Mouse (Mus musculus): ENCODE results near the gene Slfn14. TPM values are rescaled to one million over a fixed set of nuclear protein-coding genes. Genes with fewer than 3 reads are reported as not detected.
A peak's percentile ranks its signal among the peaks of the same experiment; 100 is the strongest.

The Slfn14 gene
- total and polyA plus RNA-seq, 3 experiments = 0.04 to 0.19 TPM; not detected in 1

DNA sequence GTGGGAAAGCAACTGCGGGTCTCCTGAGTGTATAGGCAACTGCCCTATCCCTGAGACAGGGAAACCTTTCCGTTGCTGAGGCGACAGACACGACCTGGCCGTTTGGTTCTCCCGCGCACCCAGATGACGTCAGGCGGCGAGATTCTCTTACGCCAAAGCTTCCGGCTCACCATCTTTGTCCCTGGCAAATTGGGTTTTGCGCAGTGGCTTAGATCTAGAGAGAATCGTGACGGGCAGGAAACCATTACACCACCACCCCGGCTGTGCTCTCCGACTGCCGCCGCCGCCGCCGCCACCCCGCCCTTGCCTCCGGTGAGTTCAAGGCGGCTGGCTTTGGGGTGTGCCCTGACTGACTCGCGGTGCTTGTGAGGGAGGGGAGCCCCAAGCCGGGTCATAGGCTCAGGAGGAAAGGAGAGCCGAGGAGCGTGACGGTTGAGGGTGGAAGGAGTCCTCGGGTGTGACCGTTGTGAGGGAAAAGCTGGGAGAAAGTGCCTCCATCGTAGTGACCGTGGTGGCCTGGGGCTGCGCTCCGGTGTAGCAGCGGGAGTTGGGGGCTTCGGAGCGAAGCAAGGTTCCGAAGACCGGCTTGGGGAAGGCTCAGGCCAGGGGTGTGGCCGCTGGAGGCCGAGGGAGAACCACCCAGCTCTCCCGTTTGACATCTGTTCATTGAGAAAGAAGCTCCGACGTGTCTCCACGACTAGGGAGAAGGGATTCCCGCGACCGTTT is 16.2 kb upstream of the Slfn14 start, which contains the start of gene Pex12:
TSS of gene Pex12 (minus strand) at position 61 of the 726 bp plus-strand sequence.
- H3K4me1 ChIP-seq (ENCODE audit: control insufficient read depth in 1 of 2, insufficient read depth in 2 of 2, low read length in 2 of 2) = peaks cover 6 to 15% of the 10 kb centered on the region in 2 experiments
- TF ChIP-seq CHD2 (IDR thresholded peaks at IDR 0.05; ENCODE audit: low read length) (peak; percentile 68), GATA1 (IDR thresholded peaks at IDR 0.05; ENCODE audit: low read depth, low read length) (no peak), CHD1 (IDR thresholded peaks at IDR 0.05; ENCODE audit: low read depth, low read length) (0 out of 2 replicates have a peak, but pooled peaks have one; percentile 10), CTCF (IDR thresholded peaks at IDR 0.05 in 2 of 3, conservative IDR thresholded peaks at IDR 0.05 in 1 of 3; ENCODE audit: control insufficient read depth in 1 of 3, insufficient read depth in 1 of 3, low read depth in 2 of 3, low read length in 3 of 3, poor library complexity in 1 of 3, severe bottlenecking in 1 of 3) (no peak), GABPA (IDR thresholded peaks at IDR 0.05; ENCODE audit: low read depth, low read length) (peak; percentile 51; the same call in 1 of the 2 replicates), HCFC1 (IDR thresholded peaks at IDR 0.05; ENCODE audit: low read depth, low read length) (peak; percentile 98), ELF1 (IDR thresholded peaks at IDR 0.05; ENCODE audit: low read depth, low read length) (peak; percentile 96), RCOR1 (IDR thresholded peaks at IDR 0.05; ENCODE audit: low read depth, low read length) (no peak), MYC (IDR thresholded peaks at IDR 0.05; ENCODE audit: low read depth, low read length) (peak; percentile 74; the same call in 1 of the 2 replicates), POLR2AphosphoS2 (IDR thresholded peaks at IDR 0.05; ENCODE audit: low read length) (peak; percentile 83), NRF1 (IDR thresholded peaks at IDR 0.05; ENCODE audit: insufficient read depth, low read depth, low read length, poor library complexity, severe bottlenecking) (peak; percentile 69), NELFE (IDR thresholded peaks at IDR 0.05; ENCODE audit: low read depth, low read length) (peak; percentile 91), EP300 (IDR thresholded peaks at IDR 0.05; ENCODE audit: low read depth in 1 of 2, low read length in 2 of 2) (peak in 1 of 2 experiments; percentile 65; a peak in 1 of 4 replicates), POLR2A (IDR thresholded peaks at IDR 0.05; ENCODE audit: control insufficient read depth in 1 of 2, insufficient read depth in 1 of 2, low read depth in 1 of 2, low read length in 2 of 2, poor library complexity in 1 of 2) (peak; percentile 79 to 90), ZC3H11A (IDR thresholded peaks at IDR 0.05; ENCODE audit: low read depth, low read length) (no peak), USF1 (IDR thresholded peaks at IDR 0.05; ENCODE audit: low read depth, low read length) (0 out of 2 replicates have a peak, but pooled peaks have one; percentile 24), MXI1 (IDR thresholded peaks at IDR 0.05; ENCODE audit: low read depth, low read length) (peak; percentile 96), ZKSCAN1 (IDR thresholded peaks at IDR 0.05; ENCODE audit: low read depth, low read length) (no peak), SIN3A (IDR thresholded peaks at IDR 0.05; ENCODE audit: low read length) (peak; percentile 99), POLR2AphosphoS5 (IDR thresholded peaks at IDR 0.05; ENCODE audit: borderline replicate concordance, low read depth, low read length) (no peak), UBTF (IDR thresholded peaks at IDR 0.05; ENCODE audit: borderline replicate concordance, insufficient read depth, low read depth, low read length) (peak; percentile 76; the same call in 1 of the 2 replicates), ETS1 (IDR thresholded peaks at IDR 0.05; ENCODE audit: low read depth, low read length) (peak; percentile 82), MAFK (IDR thresholded peaks at IDR 0.05; ENCODE audit: borderline replicate concordance, low read depth, low read length) (no peak; the same call in 1 of the 2 replicates), USF2 (IDR thresholded peaks at IDR 0.05; ENCODE audit: borderline replicate concordance in 1 of 2, insufficient read depth in 1 of 2, low read depth in 1 of 2, low read length in 2 of 2) (no peak), TAL1 (IDR thresholded peaks at IDR 0.05; ENCODE audit: low read length) (no peak), TCF12 (IDR thresholded peaks at IDR 0.05; ENCODE audit: low read depth, low read length) (peak; percentile 71), MEF2A (IDR thresholded peaks at IDR 0.05; ENCODE audit: extremely low read depth, insufficient replicate concordance, low read depth, low read length, poor library complexity, severe bottlenecking) (no peak; the same call in 1 of the 2 replicates), MAZ (IDR thresholded peaks at IDR 0.05; ENCODE audit: low read depth, low read length) (no peak), TBP (IDR thresholded peaks at IDR 0.05; ENCODE audit: low read depth, low read length) (peak; percentile 87), BHLHE40 (IDR thresholded peaks at IDR 0.05; ENCODE audit: borderline replicate concordance, low read depth, low read length) (no peak), ZMIZ1 (IDR thresholded peaks at IDR 0.05; ENCODE audit: low read depth, low read length) (peak; percentile 69; the same call in 1 of the 2 replicates), ZNF384 (IDR thresholded peaks at IDR 0.05; ENCODE audit: low read depth, low read length) (no peak), JUND (IDR thresholded peaks at IDR 0.05; ENCODE audit: low read depth, low read length) (no peak), SMC3 (IDR thresholded peaks at IDR 0.05; ENCODE audit: low read depth, low read length) (no peak), MAX (IDR thresholded peaks at IDR 0.05; ENCODE audit: low read length) (peak; percentile 71)

More for the DNA sequence above, 16.2 kb upstream of the Slfn14 start, which contains the start of gene Pex12:
- H3K9ac ChIP-seq (ENCODE audit: control insufficient read depth, low read depth, low read length, poor library complexity, severe bottlenecking) = peak within 1 kb of the TSS; percentile 95
- peaks cover under 1 to 29% of the 10 kb centered on the region in 2 experiments; a peak in 3 of 4 replicates for H3K36me3 ChIP-seq (ENCODE audit: control insufficient read depth in 1 of 2, insufficient read depth in 2 of 2, low read length in 2 of 2)
- H3K4me3 ChIP-seq (ENCODE audit: control insufficient read depth in 1 of 2, insufficient read depth in 1 of 2, low read depth in 2 of 2, low read length in 2 of 2) = peak within 1 kb of the TSS; percentile 86 to 99
- peak; percentile 100 for DNase-seq (ENCODE audit: low read depth, low spot score)
- H3K9me3 ChIP-seq (replicated peaks; ENCODE audit: insufficient read depth, low read length) = no peaks in the 10 kb centered on the region
- peak within 1 kb of the TSS; percentile 90 for H3K27ac ChIP-seq (ENCODE audit: control insufficient read depth, low read depth, low read length)
- no peaks in the 10 kb centered on the region for H3K27me3 ChIP-seq (ENCODE audit: control insufficient read depth in 1 of 2, insufficient read depth in 2 of 2, low read length in 2 of 2)
- H3K79me2 ChIP-seq (ENCODE audit: control insufficient read depth, insufficient read depth, low read length, poor library complexity) = peaks cover 41% of the 10 kb centered on the region
